Mouse (Mus musculus) stomach, postnatal 0 days (tissue): ENCODE measurements at regions not wholly inside any gene's neighbourhood (a gene's known extent, or its start where the extent isn't known, plus 50 kb on each side); places are given as distances from the start of the nearest gene placed in this dataset.

ENCODE experiments used
- ATAC-seq: fragments of 200-750 bp; cut with Nextera tagmentation; 2 replicates; pipeline ENCODE4 v1.8.0; 2017; ENCODE audit not compliant: low FRiP score, low TSS enrichment
- DNase-seq: peaks from one replicate; pipeline ENCODE4 v3.0.0-alpha.2; 2016; ENCODE audit warnings: low spot score
- H3K27ac ChIP-seq: fragments of 300-500 bp; sonication (generic); replicated peaks from 2 replicates; pipeline ENCODE4 v1.5.1; 2014; ENCODE audit warnings: mild to moderate bottlenecking, control low read depth
- H3K27me3 ChIP-seq: fragments of 300-500 bp; sonication (generic); 2 replicates; pipeline ENCODE4 v1.6.1; 2014; ENCODE audit warnings: low read length; ENCODE audit not compliant: control insufficient read depth, insufficient read depth
- H3K36me3 ChIP-seq: fragments of 300-500 bp; sonication (generic); 2 replicates; pipeline ENCODE4 v1.6.1; 2014; ENCODE audit warnings: low read length, mixed read lengths; ENCODE audit not compliant: control insufficient read depth, insufficient read depth
- H3K4me1 ChIP-seq: fragments of 300-500 bp; sonication (generic); replicated peaks from 2 replicates; pipeline ENCODE4 v1.6.1; 2014; ENCODE audit warnings: antibody characterized with exemption; ENCODE audit not compliant: control insufficient read depth, insufficient read depth
- H3K4me2 ChIP-seq: fragments of 300-500 bp; sonication (generic); replicated peaks from 2 replicates; pipeline ENCODE4 v1.6.1; 2014; ENCODE audit warnings: low read depth, mild to moderate bottlenecking, control low read depth, moderate library complexity
- H3K4me3 ChIP-seq: fragments of 300-500 bp; sonication (generic); 2 replicates; pipeline ENCODE4 v1.5.1; 2014; ENCODE audit warnings: low read depth, low read length, control low read depth
- H3K9ac ChIP-seq: fragments of 300-500 bp; sonication (generic); 2 replicates; pipeline ENCODE4 v1.6.1; 2014; ENCODE audit warnings: mild to moderate bottlenecking, low read length, control low read depth, mixed read lengths
- H3K9me3 ChIP-seq: fragments of 300-500 bp; sonication (generic); 2 replicates; pipeline ENCODE4 v1.6.1; 2016; ENCODE audit warnings: low read length; ENCODE audit not compliant: control insufficient read depth
- CTCF ChIP-seq: IDR thresholded peaks from 2 replicates; pipeline ENCODE4 v1.5.1; 2016; ENCODE audit warnings: antibody characterized with exemption, low read depth, mild to moderate bottlenecking, moderate library complexity
- EP300 ChIP-seq: optimal IDR thresholded peaks from 2 replicates; pipeline ENCODE3; 2016; ENCODE audit warnings: antibody characterized with exemption
- WGBS: fragments of 180-500 bp; shearing (Covaris S2); extraction: QIAGEN DNeasy Blood & Tissue Kit; methylation state at CpG from one replicate; pipeline ENCODE4 v1.1.7; 2014; 5-methylcytosine and 5-hydroxymethylcytosine counted together

GRCm38 (mm10) chr9:120679822-120680426 is 108.7 kb downstream of the Rpl14 start:
- no peak overlapping the region for H3K27ac ChIP-seq
- ATAC-seq: peak; percentile 65; the same call in 1 of the 2 replicates
- DNase-seq: peak; percentile 26
- H3K4me3 ChIP-seq: no peak overlapping the region
- H3K9me3 ChIP-seq: no peaks in the 10 kb centered on the region
- H3K4me1 ChIP-seq: no peaks in the 10 kb centered on the region
- H3K36me3 ChIP-seq: no peaks in the 10 kb centered on the region
- WGBS: 31% methylated on average over 11 of the region's 11 CpGs
- H3K27me3 ChIP-seq: no peaks in the 10 kb centered on the region
- H3K4me2 ChIP-seq: no peak overlapping the region
- TF ChIP-seq EP300: no peak
- no peak for TF ChIP-seq CTCF
- H3K9ac ChIP-seq: no peak overlapping the region

DNA sequence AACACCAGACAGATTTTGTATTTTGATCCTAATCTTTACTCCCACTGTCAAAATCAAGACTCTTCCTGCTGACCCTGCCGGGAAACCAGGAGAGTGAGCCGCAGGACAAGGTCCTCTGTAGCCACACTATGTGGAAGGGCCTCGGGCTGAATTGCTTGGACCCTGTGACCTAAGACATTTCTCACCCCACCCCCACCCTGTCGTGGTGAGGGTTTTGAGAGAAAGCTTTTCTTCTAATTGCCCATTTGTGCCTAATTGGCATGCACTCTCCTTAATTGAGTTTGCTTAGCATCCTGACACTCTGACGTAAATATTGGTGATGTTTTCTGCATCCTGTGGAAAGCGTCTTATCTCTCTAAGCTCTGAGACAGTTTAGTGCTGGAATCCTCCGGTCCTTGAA is 110.2 kb downstream of the Rpl14 start:
- no peak overlapping the region for H3K4me2 ChIP-seq
- H3K9ac ChIP-seq: no peak overlapping the region
- no peak overlapping the region for H3K4me3 ChIP-seq
- 55% methylated on average over 7 of the region's 7 CpGs for WGBS
- no peaks in the 10 kb centered on the region for H3K36me3 ChIP-seq
- ATAC-seq: no peak
- no peak for DNase-seq
- no peaks in the 10 kb centered on the region for H3K9me3 ChIP-seq
- no peaks in the 10 kb centered on the region for H3K27me3 ChIP-seq
- no peak for TF ChIP-seq EP300
- no peak for TF ChIP-seq CTCF
- H3K4me1 ChIP-seq: no peaks in the 10 kb centered on the region
- no peak overlapping the region for H3K27ac ChIP-seq

GRCm38 (mm10) chr9:120685961-120686360 is 114.7 kb downstream of the Rpl14 start:
- no peaks in the 10 kb centered on the region for H3K9me3 ChIP-seq
- TF ChIP-seq CTCF (no peak), EP300 (no peak)
- H3K4me3 ChIP-seq: no peak overlapping the region
- ATAC-seq (no peak), DNase-seq (no peak)
- no peaks in the 10 kb centered on the region for H3K4me1 ChIP-seq
- 30% methylated on average over 6 of the region's 7 CpGs for WGBS
- H3K9ac ChIP-seq: no peak overlapping the region
- H3K27me3 ChIP-seq: no peaks in the 10 kb centered on the region
- H3K4me2 ChIP-seq: no peak overlapping the region
- no peak overlapping the region for H3K27ac ChIP-seq
- no peaks in the 10 kb centered on the region for H3K36me3 ChIP-seq

- H3K4me3 ChIP-seq: no peak overlapping the region
- H3K4me1 ChIP-seq: no peaks in the 10 kb centered on the region; the same call in 1 of the 2 replicates
- no peak overlapping the region for H3K9ac ChIP-seq
- H3K4me2 ChIP-seq: no peak overlapping the region
- DNase-seq (no peak), ATAC-seq (no peak)
- no peaks in the 10 kb centered on the region for H3K36me3 ChIP-seq
- no peaks in the 10 kb centered on the region for H3K27me3 ChIP-seq
- H3K9me3 ChIP-seq: no peaks in the 10 kb centered on the region
- WGBS: 81% methylated on average over 11 of the region's 11 CpGs
- H3K27ac ChIP-seq: no peak overlapping the region
- TF ChIP-seq EP300: no peak
- no peak for TF ChIP-seq CTCF
Measured at GRCm38 (mm10) chr9:120689025-120689424, 117.8 kb downstream of the Rpl14 start.

DNA sequence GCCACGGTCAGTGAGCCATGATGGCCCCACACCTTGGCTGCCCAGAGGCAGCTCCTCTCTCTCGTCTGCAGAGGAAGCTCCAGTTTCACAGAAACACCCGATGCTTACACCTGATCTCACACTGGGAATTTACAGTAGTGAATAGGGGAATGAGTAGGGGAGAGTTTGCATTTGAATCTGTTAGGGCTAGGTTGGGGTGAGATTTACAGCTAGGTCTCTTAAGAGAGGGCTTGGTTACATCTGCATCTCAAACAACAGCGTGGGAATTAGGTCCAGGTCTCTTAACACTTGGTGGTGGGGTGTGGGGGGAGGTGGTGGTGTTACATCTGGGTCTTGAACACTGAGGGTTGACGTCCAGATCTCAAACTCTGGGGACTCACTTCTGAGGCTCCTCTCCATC is 119.3 kb downstream of the Rpl14 start:
- WGBS: 35% methylated on average over 5 of the region's 5 CpGs
- H3K4me2 ChIP-seq: peak overlapping the region; percentile 52; the same call in 1 of the 2 replicates

More for the DNA sequence above, 119.3 kb downstream of the Rpl14 start:
- no peak for ATAC-seq
- Histone ChIP-seq H3K9me3 (no peaks in the 10 kb centered on the region), H3K4me1 (no peaks in the 10 kb centered on the region; the same call in 1 of the 2 replicates), H3K27me3 (no peaks in the 10 kb centered on the region), H3K9ac (no peak overlapping the region; the same call in 1 of the 2 replicates), H3K4me3 (no peak overlapping the region), H3K27ac (peak overlapping the region; percentile 94), H3K36me3 (no peaks in the 10 kb centered on the region)
- no peak for TF ChIP-seq EP300
- DNase-seq: no peak
